Mouse (Mus musculus) hindbrain, embryonic 15.5 days (tissue): ENCODE results near the gene Minos1. TPM values are rescaled to one million over a fixed set of nuclear protein-coding genes. Genes with fewer than 3 reads are reported as not detected.
A peak's percentile ranks its signal among the peaks of the same experiment; 100 is the strongest.

Source experiments
- ATAC-seq: fragments of 200-750 bp; cut with Nextera tagmentation; 2 replicates; pipeline ENCODE4 v1.8.0; 2017; ENCODE audit warnings: low read depth, moderate number of reproducible peaks, moderate TSS enrichment; ENCODE audit not compliant: low FRiP score
- H3K27ac ChIP-seq: fragments of 300-500 bp; sonication (generic); replicated peaks from 2 replicates; pipeline ENCODE4 v1.5.1; 2015; ENCODE audit warnings: mild to moderate bottlenecking, inconsistent platforms
- H3K27me3 ChIP-seq: fragments of 300-500 bp; sonication (generic); 2 replicates; pipeline ENCODE4 v1.6.1; 2015; ENCODE audit warnings: control low read depth, inconsistent platforms
- H3K36me3 ChIP-seq: fragments of 300-500 bp; sonication (generic); 2 replicates; pipeline ENCODE4 v1.6.1; 2015; ENCODE audit warnings: control low read depth, inconsistent platforms
- H3K4me1 ChIP-seq: fragments of 300-500 bp; sonication (generic); replicated peaks from 2 replicates; pipeline ENCODE4 v1.6.1; 2015; ENCODE audit warnings: control low read depth, inconsistent platforms
- H3K4me2 ChIP-seq: fragments of 300-500 bp; sonication (generic); 2 replicates; pipeline ENCODE4 v1.6.1; 2015; ENCODE audit warnings: moderate library complexity, mild to moderate bottlenecking, inconsistent platforms
- H3K4me3 ChIP-seq: fragments of 300-500 bp; sonication (generic); 2 replicates; pipeline ENCODE4 v1.5.1; 2015; ENCODE audit warnings: mild to moderate bottlenecking, inconsistent platforms
- H3K9ac ChIP-seq: fragments of 300-500 bp; sonication (generic); 2 replicates; pipeline ENCODE4 v1.6.1; 2015; ENCODE audit warnings: inconsistent platforms
- H3K9me3 ChIP-seq: fragments of 300-500 bp; sonication (generic); 2 replicates; pipeline ENCODE4 v1.6.1; 2016; ENCODE audit warnings: control low read depth, inconsistent platforms
- WGBS: fragments of 180-500 bp; shearing (Covaris S2); methylation state at CpG from one replicate; pipeline ENCODE4 v1.1.7; 2015; 5-methylcytosine and 5-hydroxymethylcytosine counted together
- polyA plus RNA-seq: library from polyadenylated mRNA; unstranded; fragments of >200 nt; fragmentation: Nextera tagmentation; extraction: Ambion mirVana; gene quantifications from 2 replicates; pipeline ENCODE4 v1.2.1, GENCODE M21; 2015

Minos1 gene
- polyA plus RNA-seq, 1 experiment from 2014 or later = 351 TPM

GRCm38 (mm10) chr4:139115721-139116120 is 15.2 kb downstream of the Minos1 start:
- peaks cover 17% of the 10 kb centered on the region for H3K4me1 ChIP-seq
- WGBS = 91% methylated on average over 4 of the region's 5 CpGs

GRCm38 (mm10) chr4:139112482-139112881 is 18.4 kb downstream of the Minos1 start:
- H3K9me3 ChIP-seq = no peaks in the 10 kb centered on the region
- no peaks in the 10 kb centered on the region for H3K36me3 ChIP-seq
- peaks cover 17% of the 10 kb centered on the region for H3K4me1 ChIP-seq
- H3K4me2 ChIP-seq = no peak overlapping the region
- no peak overlapping the region for H3K4me3 ChIP-seq
- H3K27ac ChIP-seq = no peak overlapping the region
- no peak for ATAC-seq
- no peaks in the 10 kb centered on the region for H3K27me3 ChIP-seq
- no peak overlapping the region for H3K9ac ChIP-seq
- WGBS = 72% methylated on average over 3 of the region's 3 CpGs

More at GRCm38 (mm10) chr4:139115721-139116120, 15.2 kb downstream of the Minos1 start:
- Histone ChIP-seq H3K9me3 (no peaks in the 10 kb centered on the region), H3K27ac (no peak overlapping the region), H3K4me2 (no peak overlapping the region), H3K9ac (no peak overlapping the region), H3K4me3 (no peak overlapping the region), H3K27me3 (no peaks in the 10 kb centered on the region), H3K36me3 (no peaks in the 10 kb centered on the region)
- no peak for ATAC-seq

GRCm38 (mm10) chr4:139111421-139111820 is 19.5 kb downstream of the Minos1 start:
- no peak overlapping the region for H3K4me3 ChIP-seq
- no peak for ATAC-seq
- WGBS = 58% methylated on average over 3 of the region's 3 CpGs
- H3K27ac ChIP-seq = peak overlapping the region; percentile 45; the same call in 1 of the 2 replicates
- H3K36me3 ChIP-seq = no peaks in the 10 kb centered on the region
- no peaks in the 10 kb centered on the region for H3K27me3 ChIP-seq
- peaks cover 13% of the 10 kb centered on the region for H3K4me1 ChIP-seq
- H3K9me3 ChIP-seq = no peaks in the 10 kb centered on the region
- H3K4me2 ChIP-seq = no peak overlapping the region
- no peak overlapping the region for H3K9ac ChIP-seq

GRCm38 (mm10) chr4:139110858-139111257 is 20.1 kb downstream of the Minos1 start:
- H3K4me1 ChIP-seq = peaks cover 9% of the 10 kb centered on the region
- H3K36me3 ChIP-seq = no peaks in the 10 kb centered on the region
- H3K9me3 ChIP-seq = no peaks in the 10 kb centered on the region
- no peak overlapping the region for H3K4me2 ChIP-seq
- no peak for ATAC-seq
- WGBS = 76% methylated on average over 3 of the region's 3 CpGs
- no peaks in the 10 kb centered on the region for H3K27me3 ChIP-seq
- H3K27ac ChIP-seq = peak overlapping the region; percentile 45; the same call in 1 of the 2 replicates
- H3K9ac ChIP-seq = no peak overlapping the region
- H3K4me3 ChIP-seq = no peak overlapping the region

GRCm38 (mm10) chr4:139105453-139105852 is 25.5 kb downstream of the Minos1 start:
- H3K4me3 ChIP-seq = no peak overlapping the region
- no peaks in the 10 kb centered on the region for H3K27me3 ChIP-seq
- WGBS = 100% methylated on average over 1 of the region's 1 CpGs
- ATAC-seq = no peak
- H3K4me2 ChIP-seq = no peak overlapping the region
- 0 out of 2 replicates have a peak, but pooled peaks cover 3% of the 10 kb centered on the region for H3K4me1 ChIP-seq
- no peaks in the 10 kb centered on the region for H3K9me3 ChIP-seq
- H3K9ac ChIP-seq = no peak overlapping the region
- no peak overlapping the region for H3K27ac ChIP-seq
- H3K36me3 ChIP-seq = peaks cover 15% of the 10 kb centered on the region

GRCm38 (mm10) chr4:139101546-139101945 is 29.4 kb downstream of the Minos1 start:
- H3K4me2 ChIP-seq = no peak overlapping the region
- ATAC-seq = no peak
- H3K9me3 ChIP-seq = no peaks in the 10 kb centered on the region
- no peak overlapping the region for H3K4me3 ChIP-seq
- no peak overlapping the region for H3K9ac ChIP-seq
- peaks cover 15% of the 10 kb centered on the region for H3K36me3 ChIP-seq
- H3K27ac ChIP-seq = no peak overlapping the region
- 79% methylated on average over 6 of the region's 6 CpGs for WGBS
- H3K4me1 ChIP-seq = 0 out of 2 replicates have a peak, but pooled peaks cover 3% of the 10 kb centered on the region
- no peaks in the 10 kb centered on the region for H3K27me3 ChIP-seq

- no peak overlapping the region for H3K9ac ChIP-seq
- ATAC-seq = no peak
- 0 out of 2 replicates have a peak, but pooled peaks cover 3% of the 10 kb centered on the region for H3K4me1 ChIP-seq
- H3K4me3 ChIP-seq = no peak overlapping the region
- H3K27ac ChIP-seq = no peak overlapping the region
- 87% methylated on average over 8 of the region's 8 CpGs for WGBS
- H3K36me3 ChIP-seq = peaks cover 15% of the 10 kb centered on the region
- no peak overlapping the region for H3K4me2 ChIP-seq
- no peaks in the 10 kb centered on the region for H3K9me3 ChIP-seq
- no peaks in the 10 kb centered on the region for H3K27me3 ChIP-seq
Measured at GRCm38 (mm10) chr4:139100326-139100725, 30.6 kb downstream of the Minos1 start.

GRCm38 (mm10) chr4:139096201-139096600 is 34.7 kb downstream of the Minos1 start:
- Histone ChIP-seq H3K4me3 (no peak overlapping the region), H3K9me3 (no peaks in the 10 kb centered on the region), H3K27ac (no peak overlapping the region), H3K36me3 (no peaks in the 10 kb centered on the region; the same call in 1 of the 2 replicates), H3K4me2 (no peak overlapping the region), H3K4me1 (peaks cover 20% of the 10 kb centered on the region), H3K27me3 (peaks cover 29% of the 10 kb centered on the region), H3K9ac (no peak overlapping the region)
- 69% methylated on average over 5 of the region's 5 CpGs for WGBS
- no peak for ATAC-seq

- no peaks in the 10 kb centered on the region for H3K36me3 ChIP-seq
- no peak overlapping the region for H3K9ac ChIP-seq
- no peaks in the 10 kb centered on the region for H3K9me3 ChIP-seq
- H3K4me2 ChIP-seq = no peak overlapping the region
- H3K4me3 ChIP-seq = no peak overlapping the region
- peaks cover 28% of the 10 kb centered on the region for H3K4me1 ChIP-seq
- peaks cover 36% of the 10 kb centered on the region for H3K27me3 ChIP-seq
- WGBS = 69% methylated on average over 1 of the region's 1 CpGs
- no peak for ATAC-seq
- no peak overlapping the region for H3K27ac ChIP-seq
Measured at GRCm38 (mm10) chr4:139095406-139095805, 35.5 kb downstream of the Minos1 start.

- Histone ChIP-seq H3K4me3 (peak overlapping the region; percentile 54), H3K4me2 (peak overlapping the region; percentile 96), H3K9ac (peak overlapping the region; percentile 66), H3K9me3 (no peaks in the 10 kb centered on the region), H3K27ac (0 out of 2 replicates have a peak overlapping the region, but pooled peaks have one; percentile 69), H3K4me1 (peaks cover 30% of the 10 kb centered on the region), H3K36me3 (no peaks in the 10 kb centered on the region), H3K27me3 (peaks cover 43% of the 10 kb centered on the region)
- no peak for ATAC-seq
- WGBS = 18% methylated on average over 13 of the region's 13 CpGs
Measured at GRCm38 (mm10) chr4:139093196-139093530, 37.8 kb downstream of the Minos1 start.

GRCm38 (mm10) chr4:139092356-139093195 is 38.3 kb downstream of the Minos1 start, which contains the start of gene Nbl1:
Nbl1 (minus strand) TSS chr4:139092993.
- H3K27me3 ChIP-seq = peaks cover 43% of the 10 kb centered on the region
- ATAC-seq = peak; percentile 36; the same call in 1 of the 2 replicates
- H3K9me3 ChIP-seq = no peaks in the 10 kb centered on the region
- peaks cover 30% of the 10 kb centered on the region for H3K4me1 ChIP-seq
- H3K27ac ChIP-seq = peak within 1 kb of the TSS; percentile 69
- no peaks in the 10 kb centered on the region for H3K36me3 ChIP-seq
- under 1% methylated on average over 87 of the region's 105 CpGs for whole genome bisulfite sequencing
- H3K4me2 ChIP-seq = peak within 1 kb of the TSS; percentile 96
- peak within 1 kb of the TSS; percentile 54 for H3K4me3 ChIP-seq
- H3K9ac ChIP-seq = peak within 1 kb of the TSS; percentile 66
